Mouse (Mus musculus): Measurements from ENCODE around the gene Lamtor4.

The Lamtor4 gene

GRCm38 (mm10) chr5:138299613-138300012, 44.3 kb downstream of the Lamtor4 start:
- no peak for DNase-seq (ENCODE audit: low spot score in 2 of 2)

Data from right cerebral cortex, adult 2 months (tissue).